Mouse (Mus musculus): Measurements from ENCODE around the gene Hoxd9. TPM values are rescaled to one million over a fixed set of nuclear protein-coding genes. Genes with fewer than 3 reads are reported as not detected.

The Hoxd9 gene
- polyA plus RNA-seq, 1 experiment from 2014 or later = 8.7 TPM

GRCm38 (mm10) chr2:74683471-74683951 lies 14.0 kb upstream of the Hoxd9 start:
- in situ Hi-C loops (cut with MboI; ENCODE audit: low pct_unique_long_range_greater_than_20kb) = loop anchor here (25.0 kb wide), 1 partner anchor 1079 kb away; no protein-coding TSS in a partner anchor
- ATAC-seq (no peak), DNase-seq (ENCODE audit: low read depth, low spot score) (no peak)
- peaks cover 56% of the 10 kb centered on the region for H3K27me3 ChIP-seq
- TF ChIP-seq CTCF (IDR thresholded peaks at IDR 0.05) = no peak
- CTCF ChIA-PET = no interaction called here
- POLR2A ChIA-PET = no interaction called here

GRCm38 (mm10) chr2:74684106-74684505 lies 13.4 kb upstream of the Hoxd9 start:
- TF ChIP-seq CTCF (IDR thresholded peaks at IDR 0.05) = no peak
- CTCF ChIA-PET = no interaction called here
- ATAC-seq = no peak
- in situ Hi-C loops (cut with MboI; ENCODE audit: low pct_unique_long_range_greater_than_20kb) = loop anchor here (25.0 kb wide), 1 partner anchor 1078 kb away; no protein-coding TSS in a partner anchor
- no peak for DNase-seq (ENCODE audit: low read depth, low spot score)
- H3K27me3 ChIP-seq = peaks cover 62% of the 10 kb centered on the region
- POLR2A ChIA-PET = no interaction called here

- no peak for ATAC-seq
- peaks cover 69% of the 10 kb centered on the region for H3K27me3 ChIP-seq
- in situ Hi-C loops (cut with MboI; ENCODE audit: low pct_unique_long_range_greater_than_20kb) = loop anchor here (25.0 kb wide), 1 partner anchor 1077 kb away; no protein-coding TSS in a partner anchor
- no peak for DNase-seq (ENCODE audit: low read depth, low spot score)
- CTCF ChIA-PET = interaction anchor here (1.0 to 2.0 kb wide), 2 partner anchors 8 to 10 kb away, joined by 3 to 6 read pairs; no protein-coding TSS in a partner anchor
- POLR2A ChIA-PET = interaction anchor here (0.6 kb wide), 1 partner anchor 56 kb away, joined by 3 read pairs; no protein-coding TSS in a partner anchor
- TF ChIP-seq CTCF (IDR thresholded peaks at IDR 0.05) = no peak
These were observed 12.4 kb upstream of the Hoxd9 start for GRCm38 (mm10) chr2:74685059-74685603.

GRCm38 (mm10) chr2:74686301-74686987 lies 11.1 kb upstream of the Hoxd9 start:
- ATAC-seq = peak; percentile 62
- ChIA-PET POLR2A (no interaction called here), CTCF (interaction anchor here (0.7 to 2.0 kb wide), 4 partner anchors 9 to 167 kb away, joined by 3 to 6 read pairs (median 4); no protein-coding TSS in a partner anchor)
- no peak for DNase-seq (ENCODE audit: low read depth, low spot score)
- TF ChIP-seq CTCF (IDR thresholded peaks at IDR 0.05) = no peak
- in situ Hi-C loops (cut with MboI; ENCODE audit: low pct_unique_long_range_greater_than_20kb) = loop anchor here (25.0 kb wide), 1 partner anchor 1076 kb away; no protein-coding TSS in a partner anchor
- H3K27me3 ChIP-seq = peaks cover 74% of the 10 kb centered on the region

GRCm38 (mm10) chr2:74686988-74687697 lies 10.4 kb upstream of the Hoxd9 start:
- ChIA-PET CTCF (interaction anchor here (0.7 to 2.0 kb wide), 3 partner anchors 10 to 166 kb away, joined by 3 to 6 read pairs (median 4); no protein-coding TSS in a partner anchor), POLR2A (no interaction called here)
- ATAC-seq (no peak), DNase-seq (ENCODE audit: low read depth, low spot score) (no peak)
- in situ Hi-C loops (cut with MboI; ENCODE audit: low pct_unique_long_range_greater_than_20kb) = loop anchor here (25.0 kb wide), 1 partner anchor 1075 kb away; no protein-coding TSS in a partner anchor
- no peak for TF ChIP-seq CTCF (IDR thresholded peaks at IDR 0.05)
- H3K27me3 ChIP-seq = peaks cover 79% of the 10 kb centered on the region

- no peak for DNase-seq (ENCODE audit: low read depth, low spot score)
- no peak for ATAC-seq
- peaks cover 85% of the 10 kb centered on the region for H3K27me3 ChIP-seq
- no peak for TF ChIP-seq CTCF (IDR thresholded peaks at IDR 0.05)
- POLR2A ChIA-PET = no interaction called here
- in situ Hi-C loops (cut with MboI; ENCODE audit: low pct_unique_long_range_greater_than_20kb) = loop anchor here (25.0 kb wide), 1 partner anchor 1074 kb away; no protein-coding TSS in a partner anchor
- CTCF ChIA-PET = no interaction called here
These were observed 9.6 kb upstream of the Hoxd9 start for GRCm38 (mm10) chr2:74687698-74688555.

- CTCF ChIA-PET = no interaction called here
- peaks cover 81% of the 10 kb centered on the region for H3K27me3 ChIP-seq
These were observed 8.5 kb upstream of the Hoxd9 start for GRCm38 (mm10) chr2:74688795-74689573.

GRCm38 (mm10) chr2:74689574-74690337 lies 7.8 kb upstream of the Hoxd9 start:
- ATAC-seq (no peak), DNase-seq (ENCODE audit: low read depth, low spot score) (no peak)
- in situ Hi-C loops (cut with MboI; ENCODE audit: low pct_unique_long_range_greater_than_20kb) = loop anchor here (10.0 to 25.0 kb wide), 2 partner anchors 455 to 1073 kb away; no protein-coding TSS in a partner anchor
- TF ChIP-seq CTCF (IDR thresholded peaks at IDR 0.05) = no peak
- H3K27me3 ChIP-seq = peaks cover 82% of the 10 kb centered on the region
- ChIA-PET CTCF (no interaction called here), POLR2A (interaction anchor here (0.6 kb wide), 1 partner anchor 273 kb away, joined by 7 read pairs; no protein-coding TSS in a partner anchor)

More at GRCm38 (mm10) chr2:74688795-74689573, 8.5 kb upstream of the Hoxd9 start:
- DNase-seq (ENCODE audit: low read depth, low spot score) (no peak), ATAC-seq (no peak)
- POLR2A ChIA-PET = no interaction called here
- TF ChIP-seq CTCF (IDR thresholded peaks at IDR 0.05) = no peak
- in situ Hi-C loops (cut with MboI; ENCODE audit: low pct_unique_long_range_greater_than_20kb) = loop anchor here (25.0 kb wide), 1 partner anchor 1073 kb away; no protein-coding TSS in a partner anchor
